Mouse (Mus musculus) liver, adult 2 months (tissue): ENCODE measurements at regions not wholly inside any gene's neighbourhood (a gene's known extent, or its start where the extent isn't known, plus 50 kb on each side); places are given as distances from the start of the nearest gene placed in this dataset.

ENCODE experiments used
- CTCF ChIP-seq: fragments of 200-500 bp; IDR thresholded peaks from 2 replicates; pipeline ENCODE4 v1.5.1; 2011; ENCODE audit warnings: low read depth, low read length, control low read depth
- POLR2A ChIP-seq: fragments of 200-500 bp; IDR thresholded peaks from 2 replicates; pipeline ENCODE4 v1.6.1; 2011; ENCODE audit warnings: low read length, control low read depth; ENCODE audit not compliant: insufficient read depth; ENCODE audit errors: extremely low read depth

GRCm38 (mm10) chr5:116745776-116746175 lies 154.2 kb upstream of the Srrm4 start:
- TF ChIP-seq CTCF, result no peak
- no peak for TF ChIP-seq POLR2A
